Mouse (Mus musculus): ENCODE results near the gene Dnajc2.

DNA sequence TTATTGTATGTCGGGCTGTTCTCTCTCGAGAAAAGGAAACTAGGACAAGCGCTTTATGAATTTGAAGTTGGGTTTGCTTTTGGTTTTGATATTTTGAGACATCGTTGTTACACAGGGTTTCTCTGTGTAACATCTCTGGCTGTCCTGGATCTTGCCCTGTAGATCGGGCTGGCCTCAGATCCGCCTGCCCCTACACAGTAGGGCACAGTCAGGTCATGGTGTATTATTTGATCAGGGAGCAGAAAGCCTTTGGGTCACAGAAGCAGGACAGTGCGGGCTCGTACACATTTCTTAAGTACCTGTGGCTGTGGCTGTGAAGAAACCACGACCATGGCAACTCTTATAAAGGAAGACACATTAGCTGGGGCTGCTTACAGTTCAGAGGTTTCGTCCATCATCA lies 47.4 kb downstream of the Dnajc2 start:
- TF ChIP-seq POLR2A (IDR thresholded peaks at IDR 0.05; ENCODE audit: extremely low read depth, insufficient read depth, low read length) (no peak), CTCF (IDR thresholded peaks at IDR 0.05; ENCODE audit: extremely low read depth, insufficient read depth, low read length) (no peak)

Measured in cortical plate, adult 2 months (tissue).